Mouse (Mus musculus): Measurements from ENCODE around the gene Hadh.

DNA sequence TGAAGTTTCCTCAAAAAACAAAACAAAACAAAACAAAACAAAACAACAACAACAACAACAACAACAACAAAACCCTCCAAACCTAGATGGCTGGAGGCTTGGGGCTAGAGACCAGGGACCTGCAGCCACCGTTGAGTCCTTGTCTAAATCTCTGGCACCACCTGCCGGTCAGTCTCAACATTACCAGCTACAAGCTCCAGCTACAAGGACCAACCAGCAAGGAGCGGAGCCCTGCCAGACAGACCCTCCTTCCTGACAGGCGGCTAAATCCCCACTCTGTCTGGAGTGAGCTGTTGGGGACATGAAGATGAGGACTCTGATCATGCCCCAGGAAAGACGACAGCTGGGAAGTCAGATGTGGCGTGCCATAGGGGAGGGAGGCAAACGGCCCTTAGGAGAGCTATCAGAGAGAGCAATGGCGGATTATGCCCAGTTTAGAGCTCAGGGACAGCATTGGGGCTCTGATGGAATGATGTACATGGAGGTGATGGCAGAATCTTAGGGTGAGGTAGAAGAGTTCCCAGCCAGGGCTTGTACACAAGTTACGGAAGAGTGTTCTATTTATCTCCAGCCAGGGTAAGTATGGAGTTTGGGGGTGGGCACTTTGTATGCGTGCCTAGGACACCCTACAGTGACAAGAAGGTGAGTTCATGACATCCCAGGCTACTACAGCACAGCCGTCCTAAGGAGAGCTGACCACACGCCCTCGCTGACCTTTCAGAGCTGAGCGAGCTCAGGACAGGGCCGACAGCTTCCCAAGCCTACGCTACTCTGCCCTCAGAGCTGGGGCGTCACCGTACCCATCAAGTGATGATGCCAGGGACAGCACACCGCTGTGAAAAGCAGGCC, 33.9 kb downstream of the Hadh start:
- TF ChIP-seq GATA1 (IDR thresholded peaks at IDR 0.05; ENCODE audit: borderline replicate concordance, low read length) = no peak
- TF ChIP-seq CTCF (IDR thresholded peaks at IDR 0.05; ENCODE audit: low read depth, low read length) = peak; percentile 43; the same call in 1 of the 2 replicates
- TF ChIP-seq POLR2AphosphoS5 (IDR thresholded peaks at IDR 0.05; ENCODE audit: insufficient replicate concordance, low read depth, low read length) = no peak
- no peak for TF ChIP-seq TAL1 (conservative IDR thresholded peaks at IDR 0.05; ENCODE audit: low read depth, low read length)
